ENCODE assay signal across 13 mouse cellular contexts in genomic region chr15:11160759-11161158, GRCm38 (mm10).
DNase-seq lines count a peak whose midpoint lies in the region; ATAC-seq and TF ChIP-seq lines count a peak whose summit lies in the region.
"Had no signal": no experiment of that assay in that cellular context is flagged by ENCODE, and none has a peak within 500 bp of the region (broad histone marks: within the 10 kb centered on the region; RNA-seq: fewer than 3 reads in every experiment).

No protein-coding gene starts in this region.

- H3K4me3 ChIP-seq in kidney, adult 2 months (ENCODE audit: insufficient read depth, low read depth, low read length): no peak overlapping the region
- H3K4me3 ChIP-seq in lung, postnatal 0 days (ENCODE audit: low read depth, low read length): no peak overlapping the region
- H3K4me3 ChIP-seq in hindbrain, embryonic 16.5 days (ENCODE audit: low read length): no peak overlapping the region
- H3K4me3 ChIP-seq: heart, embryonic 10.5 days had no signal

- peak; percentile 5 for DNase-seq in kidney, adult 9 months
- no peak for DNase-seq in kidney, adult 2 months
- peak; percentile 36 for DNase-seq in lung, postnatal 0 days (ENCODE audit: low spot score)
- no peak for DNase-seq in lung, postnatal 36 days
- DNase-seq in frontal cortex, adult 2 months (ENCODE audit: extremely low spot score in 1 of 2, low spot score in 1 of 2): no peak
- DNase-seq in left cerebral cortex, postnatal 10 days (ENCODE audit: extremely low spot score in 1 of 2, low spot score in 2 of 2): no peak
- DNase-seq: cerebellum, postnatal 25 days; gastrocnemius, postnatal 10 days; heart, postnatal 36 days; layer of hippocampus, adult 9-11 months; midbrain, embryonic 14.5 days had no signal

- H3K4me2 ChIP-seq in lung, postnatal 0 days (replicated peaks; ENCODE audit: low read depth, low read length): no peak overlapping the region
- no peak overlapping the region for H3K4me2 ChIP-seq in hindbrain, embryonic 16.5 days (ENCODE audit: low read length)

- H3K9ac ChIP-seq in lung, postnatal 0 days (replicated peaks; ENCODE audit: low read depth): no peak overlapping the region
- no peak overlapping the region for H3K9ac ChIP-seq in hindbrain, embryonic 16.5 days (ENCODE audit: low read depth, low read length)

- WGBS in kidney, adult 2 months: 29% methylated on average over 2 of the region's 2 CpGs
- WGBS in lung, postnatal 0 days: 33% methylated on average over 2 of the region's 2 CpGs
- WGBS in hindbrain, embryonic 16.5 days: 39% methylated on average over 2 of the region's 2 CpGs

- no peak for TF ChIP-seq CTCF in kidney, adult 2 months (conservative IDR thresholded peaks at IDR 0.05; ENCODE audit: insufficient read depth, insufficient read length, low read depth, low read length)
- TF ChIP-seq CTCF in lung, postnatal 0 days (IDR thresholded peaks at IDR 0.05): peak; percentile 35

- no peaks in the 10 kb centered on the region for H3K4me1 ChIP-seq in kidney, adult 2 months (ENCODE audit: control insufficient read depth, insufficient read depth, low read length)
- H3K4me1 ChIP-seq in lung, postnatal 0 days (ENCODE audit: insufficient read depth, low read depth, low read length): no peaks in the 10 kb centered on the region
- no peaks in the 10 kb centered on the region for H3K4me1 ChIP-seq in hindbrain, embryonic 16.5 days (ENCODE audit: control insufficient read depth, insufficient read depth, low read depth, low read length)

- H3K27ac ChIP-seq in kidney, adult 2 months (ENCODE audit: insufficient read depth, low read depth, low read length): no peak overlapping the region
- no peak overlapping the region for H3K27ac ChIP-seq in lung, postnatal 0 days (ENCODE audit: low read length)
- no peak overlapping the region for H3K27ac ChIP-seq in hindbrain, embryonic 16.5 days (ENCODE audit: low read depth, low read length)
- H3K27ac ChIP-seq: heart, embryonic 10.5 days had no signal

- no peaks in the 10 kb centered on the region for H3K36me3 ChIP-seq in kidney, adult 2 months (ENCODE audit: control insufficient read depth, insufficient read depth, low read length)
- H3K36me3 ChIP-seq in lung, postnatal 0 days (ENCODE audit: insufficient read depth, low read length): no peaks in the 10 kb centered on the region
- no peaks in the 10 kb centered on the region for H3K36me3 ChIP-seq in hindbrain, embryonic 16.5 days (ENCODE audit: control insufficient read depth, insufficient read depth, low read length)
- H3K36me3 ChIP-seq: heart, embryonic 10.5 days had no signal

- ATAC-seq in lung, postnatal 0 days: no peak; the same call in 1 of the 2 replicates
- peak; percentile 88 for ATAC-seq in hindbrain, embryonic 16.5 days

- no peak for TF ChIP-seq EP300 in lung, postnatal 0 days (IDR thresholded peaks at IDR 0.05)

- H3K27me3 ChIP-seq in kidney, adult 2 months (replicated peaks; ENCODE audit: control insufficient read depth, insufficient read depth, low read length): no peaks in the 10 kb centered on the region
- no peaks in the 10 kb centered on the region for H3K27me3 ChIP-seq in lung, postnatal 0 days (replicated peaks; ENCODE audit: insufficient read depth, low read length)
- no peaks in the 10 kb centered on the region for H3K27me3 ChIP-seq in hindbrain, embryonic 16.5 days (replicated peaks; ENCODE audit: control insufficient read depth, insufficient read depth, low read length)

- no peaks in the 10 kb centered on the region for H3K9me3 ChIP-seq in lung, postnatal 0 days (ENCODE audit: low read length)
- no peaks in the 10 kb centered on the region for H3K9me3 ChIP-seq in hindbrain, embryonic 16.5 days (ENCODE audit: control insufficient read depth, low read length)
- H3K9me3 ChIP-seq: heart, embryonic 10.5 days had no signal

- intact Hi-C loops in left cerebral cortex, postnatal 10 days (cut with DNase I): no loop called here

- no peak for TF ChIP-seq POLR2A in kidney, adult 2 months (IDR thresholded peaks at IDR 0.05; ENCODE audit: low read depth, low read length)

Comparison
In these comparisons a context has a peak if more than half of its experiments do, and no peak if none do; other contexts are left out.
1. DNase-seq: peak in kidney, adult 9 months (single experiment) and lung, postnatal 0 days (single experiment); none in kidney, adult 2 months (single experiment), lung, postnatal 36 days (single experiment), frontal cortex, adult 2 months (0 of 2) and left cerebral cortex, postnatal 10 days (0 of 2).